Mouse (Mus musculus): Measurements from ENCODE around the gene Ninj2. TPM values are rescaled to one million over a fixed set of nuclear protein-coding genes. Genes with fewer than 3 reads are reported as not detected.

Ninj2 gene
- polyA plus RNA-seq, 1 experiment from 2014 or later = not detected

- Histone ChIP-seq H3K9ac (replicated peaks; ENCODE audit: low read length) (no peak overlapping the region), H3K9me3 (replicated peaks; ENCODE audit: control insufficient read depth, low read length) (no peaks in the 10 kb centered on the region), H3K27me3 (ENCODE audit: control insufficient read depth, insufficient read depth, low read length) (no peaks in the 10 kb centered on the region), H3K4me2 (ENCODE audit: low read depth, low read length) (no peak overlapping the region), H3K36me3 (replicated peaks; ENCODE audit: control insufficient read depth, insufficient read depth, low read depth, low read length) (no peaks in the 10 kb centered on the region), H3K4me3 (ENCODE audit: low read depth, low read length) (no peak overlapping the region), H3K27ac (replicated peaks; ENCODE audit: low read depth, low read length) (no peak overlapping the region), H3K4me1 (ENCODE audit: control insufficient read depth, insufficient read depth, low read length) (no peaks in the 10 kb centered on the region)
- DNase-seq (ENCODE audit: low spot score) (no peak), ATAC-seq (replicated peaks; ENCODE audit: insufficient number of reproducible peaks, low FRiP score, low TSS enrichment, low read depth) (no peak)
- WGBS = 79% methylated on average over 5 of the region's 5 CpGs
These were observed 156.7 kb downstream of the Ninj2 start for GRCm38 (mm10) chr6:120249831-120250230.

Other genes starting within 250 kb of the Ninj2 start
- 27.6 and 28.2 TPM in 2 replicates for gene Erc1, start 245.2 kb upstream of the Ninj2 start, polyA plus RNA-seq (2014; fragmentation: Nextera tagmentation; extraction: Ambion mirVana)
- gene Rad52, start 190.7 kb upstream of the Ninj2 start, polyA plus RNA-seq (2014; fragmentation: Nextera tagmentation; extraction: Ambion mirVana) = 25.6 and 26.3 TPM in 2 replicates
- gene Wnk1, start 54.7 kb upstream of the Ninj2 start, polyA plus RNA-seq (2014; fragmentation: Nextera tagmentation; extraction: Ambion mirVana) = 52.6 and 63.6 TPM in 2 replicates
- 0.20 TPM in 1 of 2 replicates, not detected in the other for gene D330020A13Rik, start 201.0 kb downstream of the Ninj2 start, polyA plus RNA-seq (2014; fragmentation: Nextera tagmentation; extraction: Ambion mirVana)
- gene B4galnt3, start 201.2 kb downstream of the Ninj2 start, polyA plus RNA-seq (2014; fragmentation: Nextera tagmentation; extraction: Ambion mirVana) = 0.18 TPM in 2 replicates